ENCODE assay signal across 11 mouse cellular contexts in the genomic region with DNA sequence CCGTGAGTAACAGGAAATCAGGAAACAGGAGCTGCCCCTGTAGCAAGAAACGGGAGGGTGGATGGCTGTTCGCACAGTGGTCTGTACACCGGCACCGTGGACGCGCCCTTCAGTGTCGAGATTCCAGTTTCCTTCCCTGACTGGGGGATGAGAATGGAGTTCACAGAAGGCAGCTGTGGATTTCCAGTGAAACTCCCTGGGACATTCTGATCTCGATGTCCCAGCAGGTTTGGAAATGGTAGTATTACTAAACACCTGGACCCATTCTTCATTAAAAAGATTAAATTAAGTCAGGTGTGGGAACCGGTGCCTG. TPM values are rescaled to one million over a fixed set of nuclear protein-coding genes. Genes with fewer than 3 reads are reported as not detected.
DNase-seq lines count a peak whose midpoint lies in the region; ATAC-seq and TF ChIP-seq lines count a peak whose summit lies in the region.
"Had no signal": no experiment of that assay in that cellular context is flagged by ENCODE, and none has a peak within 500 bp of the region (broad histone marks: within the 10 kb centered on the region; RNA-seq: fewer than 3 reads in every experiment).

No protein-coding gene starts in this region.

- no peaks in the 10 kb centered on the region for H3K9me3 ChIP-seq in heart, embryonic 12.5 days (replicated peaks)
- H3K9me3 ChIP-seq in lung, embryonic 16.5 days (ENCODE audit: control insufficient read depth, low read length): no peaks in the 10 kb centered on the region
- no peaks in the 10 kb centered on the region for H3K9me3 ChIP-seq in heart, embryonic 16.5 days (replicated peaks; ENCODE audit: control insufficient read depth, low read length)

- peak overlapping the region; percentile 13; the same call in 1 of the 2 replicates for H3K9ac ChIP-seq in heart, embryonic 12.5 days
- H3K9ac ChIP-seq in lung, embryonic 16.5 days (ENCODE audit: low read length): peak overlapping the region; percentile 17; the same call in 1 of the 2 replicates
- peak overlapping the region; percentile 62 for H3K9ac ChIP-seq in heart, embryonic 16.5 days (ENCODE audit: low read length)

- H3K4me1 ChIP-seq in heart, embryonic 12.5 days (replicated peaks): peaks cover 23% of the 10 kb centered on the region
- H3K4me1 ChIP-seq in lung, embryonic 16.5 days (replicated peaks; ENCODE audit: control insufficient read depth, insufficient read depth, low read length): peaks cover 14% of the 10 kb centered on the region
- H3K4me1 ChIP-seq in heart, embryonic 16.5 days (ENCODE audit: control insufficient read depth, insufficient read depth, low read length): peaks cover 24% of the 10 kb centered on the region
- peaks cover 27% of the 10 kb centered on the region for H3K4me1 ChIP-seq in olfactory bulb, adult 2 months (ENCODE audit: control insufficient read depth, insufficient read depth, low read length)

- H3K27ac ChIP-seq in heart, embryonic 12.5 days (ENCODE audit: poor library complexity, severe bottlenecking): no peak overlapping the region
- H3K27ac ChIP-seq in lung, embryonic 16.5 days (ENCODE audit: low read length): no peak overlapping the region
- H3K27ac ChIP-seq in heart, embryonic 16.5 days (ENCODE audit: low read length): peak overlapping the region; percentile 49
- peak overlapping the region; percentile 81 for H3K27ac ChIP-seq in olfactory bulb, adult 2 months (ENCODE audit: insufficient read depth, low read depth, low read length)
- H3K27ac ChIP-seq: hindbrain, postnatal 0 days had no signal

- ATAC-seq in heart, embryonic 12.5 days (ENCODE audit: insufficient number of reproducible peaks, low FRiP score): peak; percentile 41; the same call in 1 of the 2 replicates
- ATAC-seq in lung, embryonic 16.5 days (ENCODE audit: low read depth): no peak
- ATAC-seq in heart, embryonic 16.5 days (replicated peaks; ENCODE audit: extremely low read depth, insufficient read depth, low FRiP score): no peak; the same call in 1 of the 2 replicates
- ATAC-seq: hindbrain, postnatal 0 days had no signal

- no peaks in the 10 kb centered on the region for H3K27me3 ChIP-seq in heart, embryonic 12.5 days (replicated peaks)
- H3K27me3 ChIP-seq in lung, embryonic 16.5 days (ENCODE audit: control insufficient read depth, insufficient read depth, low read depth, low read length): no peaks in the 10 kb centered on the region
- no peaks in the 10 kb centered on the region for H3K27me3 ChIP-seq in heart, embryonic 16.5 days (ENCODE audit: control insufficient read depth, insufficient read depth, low read length)

- TF ChIP-seq POLR2A in olfactory bulb, adult 2 months (IDR thresholded peaks at IDR 0.05; ENCODE audit: insufficient read depth, low read depth, low read length): no peak

- H3K4me2 ChIP-seq in heart, embryonic 12.5 days: peak overlapping the region; percentile 50
- H3K4me2 ChIP-seq in lung, embryonic 16.5 days (ENCODE audit: low read depth, low read length): peak overlapping the region; percentile 1; the same call in 1 of the 2 replicates
- peak overlapping the region; percentile 48 for H3K4me2 ChIP-seq in heart, embryonic 16.5 days (ENCODE audit: low read depth, low read length)

- TF ChIP-seq CTCF in olfactory bulb, adult 2 months (IDR thresholded peaks at IDR 0.05; ENCODE audit: insufficient read depth, low read depth, low read length): no peak

- WGBS in heart, embryonic 12.5 days: 43% methylated on average over 10 of the region's 10 CpGs
- WGBS in lung, embryonic 16.5 days: 47% methylated on average over 10 of the region's 10 CpGs
- WGBS in heart, embryonic 16.5 days: 50% methylated on average over 10 of the region's 10 CpGs
- 63% methylated on average over 10 of the region's 10 CpGs for WGBS in olfactory bulb, adult 2 months

- no peaks in the 10 kb centered on the region for H3K36me3 ChIP-seq in heart, embryonic 12.5 days
- H3K36me3 ChIP-seq in lung, embryonic 16.5 days (ENCODE audit: control insufficient read depth, insufficient read depth, low read length): no peaks in the 10 kb centered on the region
- no peaks in the 10 kb centered on the region for H3K36me3 ChIP-seq in heart, embryonic 16.5 days (ENCODE audit: control insufficient read depth, insufficient read depth)

- peak overlapping the region; percentile 10; the same call in 1 of the 2 replicates for H3K4me3 ChIP-seq in heart, embryonic 12.5 days
- H3K4me3 ChIP-seq in lung, embryonic 16.5 days (ENCODE audit: low read length): no peak overlapping the region
- no peak overlapping the region for H3K4me3 ChIP-seq in heart, embryonic 16.5 days (ENCODE audit: low read length)
- no peak overlapping the region for H3K4me3 ChIP-seq in olfactory bulb, adult 2 months (ENCODE audit: insufficient read depth, low read depth, low read length)

- DNase-seq in heart, adult 8-10 months (ENCODE audit: low spot score): no peak
- DNase-seq in lung, postnatal 36 days: no peak
- DNase-seq in yolk sac, embryonic 10.5 days (ENCODE audit: low spot score): no peak
- DNase-seq in cerebellum, postnatal 25 days: no peak

RNA-seq across cellular contexts. Expression of gene Terf2, which starts 18.6 kb away (rescaled TPM):
- polyA plus RNA-seq in heart, embryonic 12.5 days (2016; fragmentation: Nextera tagmentation; extraction: Ambion mirVana): 12.0 and 12.7 TPM in 2 replicates
- 10 to 100 TPM; 13.2 to 14.1 (median 13.4) TPM for total RNA-seq in heart, adult 8-10 months (2022)
- polyA plus RNA-seq in lung, embryonic 16.5 days (2015; fragmentation: Nextera tagmentation; extraction: Ambion mirVana): 16.8 and 18.4 TPM in 2 replicates
- 10.0 and 10.2 TPM in 2 replicates for polyA plus RNA-seq in heart, embryonic 16.5 days (2015; fragmentation: Nextera tagmentation; extraction: Ambion mirVana)
- not detected in 2 replicates for polyA plus RNA-seq in olfactory bulb, adult 2 months (2012; ENCODE audit: insufficient read depth, insufficient read length, low replicate concordance, missing spikeins)

RNA-seq across cellular contexts. Expression of gene Cyb5b, which starts 35.5 kb away (rescaled TPM):
- polyA plus RNA-seq in heart, embryonic 12.5 days (2016; fragmentation: Nextera tagmentation; extraction: Ambion mirVana): 88.1 and 90.2 TPM in 2 replicates
- total RNA-seq in heart, adult 8-10 months (2022): 10 to 100 TPM; 36.0 to 46.3 (median 40.0) TPM
- 76.5 and 84.0 TPM in 2 replicates for polyA plus RNA-seq in lung, embryonic 16.5 days (2015; fragmentation: Nextera tagmentation; extraction: Ambion mirVana)
- polyA plus RNA-seq in heart, embryonic 16.5 days (2015; fragmentation: Nextera tagmentation; extraction: Ambion mirVana): 54.3 and 54.9 TPM in 2 replicates
- 106 TPM in 1 of 2 replicates, not detected in the other for polyA plus RNA-seq in olfactory bulb, adult 2 months (2012; ENCODE audit: insufficient read depth, insufficient read length, low replicate concordance, missing spikeins)

RNA-seq across cellular contexts. Expression of gene Tmed6, which starts 49.5 kb away (rescaled TPM):
- not detected in 2 replicates for polyA plus RNA-seq in heart, embryonic 12.5 days (2016; fragmentation: Nextera tagmentation; extraction: Ambion mirVana)
- not detected for total RNA-seq in heart, adult 8-10 months (2022)
- 1.7 and 1.9 TPM in 2 replicates for polyA plus RNA-seq in lung, embryonic 16.5 days (2015; fragmentation: Nextera tagmentation; extraction: Ambion mirVana)
- polyA plus RNA-seq in heart, embryonic 16.5 days (2015; fragmentation: Nextera tagmentation; extraction: Ambion mirVana): 0.17 TPM in 1 of 2 replicates, not detected in the other
- not detected in 2 replicates for polyA plus RNA-seq in olfactory bulb, adult 2 months (2012; ENCODE audit: insufficient read depth, insufficient read length, low replicate concordance, missing spikeins)
- total RNA-seq: hindbrain, postnatal 0 days; neutrophil, adult 5-6 weeks had no signal
- polyA plus RNA-seq: hindbrain, postnatal 0 days; limb, embryonic 11.5 days had no signal

RNA-seq across cellular contexts. Expression of gene Nip7, which starts 58.3 kb away (rescaled TPM):
- polyA plus RNA-seq in heart, embryonic 12.5 days (2016; fragmentation: Nextera tagmentation; extraction: Ambion mirVana): 54.0 and 55.8 TPM in 2 replicates
- 10 to 100 TPM; 24.8 to 28.1 (median 26.1) TPM for total RNA-seq in heart, adult 8-10 months (2022)
- polyA plus RNA-seq in lung, embryonic 16.5 days (2015; fragmentation: Nextera tagmentation; extraction: Ambion mirVana): 68.6 and 75.3 TPM in 2 replicates
- polyA plus RNA-seq in heart, embryonic 16.5 days (2015; fragmentation: Nextera tagmentation; extraction: Ambion mirVana): 45.3 and 49.9 TPM in 2 replicates
- not detected in 2 replicates for polyA plus RNA-seq in olfactory bulb, adult 2 months (2012; ENCODE audit: insufficient read depth, insufficient read length, low replicate concordance, missing spikeins)

RNA-seq across cellular contexts. Expression of gene Cog8, which starts 58.5 kb away (rescaled TPM):
- polyA plus RNA-seq in heart, embryonic 12.5 days (2016; fragmentation: Nextera tagmentation; extraction: Ambion mirVana): 31.4 and 31.8 TPM in 2 replicates
- 10 to 100 TPM; 16.4 to 20.2 (median 17.7) TPM for total RNA-seq in heart, adult 8-10 months (2022)
- polyA plus RNA-seq in lung, embryonic 16.5 days (2015; fragmentation: Nextera tagmentation; extraction: Ambion mirVana): 28.6 and 29.6 TPM in 2 replicates
- polyA plus RNA-seq in heart, embryonic 16.5 days (2015; fragmentation: Nextera tagmentation; extraction: Ambion mirVana): 27.6 and 27.9 TPM in 2 replicates
- not detected in 2 replicates for polyA plus RNA-seq in olfactory bulb, adult 2 months (2012; ENCODE audit: insufficient read depth, insufficient read length, low replicate concordance, missing spikeins)

Comparison
In these comparisons a context has a peak if more than half of its experiments do, and no peak if none do; other contexts are left out.
1. H3K27ac ChIP-seq: peak in heart, embryonic 16.5 days (single experiment) and olfactory bulb, adult 2 months (single experiment); none in heart, embryonic 12.5 days (single experiment) and lung, embryonic 16.5 days (single experiment).
2. Peak in every context shown above with its lines, with median percentiles within 50 percentile points of each other: H3K4me2 ChIP-seq and H3K9ac ChIP-seq.